Mouse (Mus musculus): Measurements from ENCODE around the gene Hcst. TPM values are rescaled to one million over a fixed set of nuclear protein-coding genes. Genes with fewer than 3 reads are reported as not detected.

The Hcst gene
- polyA plus RNA-seq, 2 experiments from 2014 or later: 356 to 434 TPM

Other genes with a start within 250 kb of the Hcst start
- under 1 TPM in 1 of 2 experiments, not detected in 1; 0.90 TPM for gene Cox7a1, start 235.7 kb downstream of the Hcst start, polyA plus RNA-seq (2017; shearing (Covaris generic))
- gene Capns1, start 221.0 kb downstream of the Hcst start, polyA plus RNA-seq (2017; shearing (Covaris generic)): 10 to 100 TPM; 49.8 to 68.7 TPM
- gene Polr2i, start 187.9 kb downstream of the Hcst start, polyA plus RNA-seq (2017; shearing (Covaris generic)): 10 to 100 TPM; 50.3 to 54.3 TPM
- 100 to 1,000 TPM in 1 of 2 experiments, 10 to 100 TPM in 1; 96.7 to 104 TPM for gene Tbcb, start 187.6 kb downstream of the Hcst start, polyA plus RNA-seq (2017; shearing (Covaris generic))
- gene Ovol3, start 184.1 kb downstream of the Hcst start, polyA plus RNA-seq (2017; shearing (Covaris generic)): not detected
- gene Thap8, start 139.8 kb downstream of the Hcst start, polyA plus RNA-seq (2017; shearing (Covaris generic)): 1 to 10 TPM in 1 of 2 experiments, not detected in 1; 1.6 TPM
- 1 to 10 TPM; 1.9 to 3.2 TPM for gene Wdr62, start 139.4 kb downstream of the Hcst start, polyA plus RNA-seq (2017; shearing (Covaris generic))
- gene Clip3, start 128.1 kb downstream of the Hcst start, polyA plus RNA-seq (2017; shearing (Covaris generic)): 1 to 10 TPM; 5.5 to 6.5 TPM
- gene Alkbh6, start 111.1 kb downstream of the Hcst start, polyA plus RNA-seq (2017; shearing (Covaris generic)): 100 to 1,000 TPM; 179 to 205 TPM
- 10 to 100 TPM in 1 of 2 experiments, 1 to 10 TPM in 1; 9.2 to 16.8 TPM for gene Syne4, start 105.0 kb downstream of the Hcst start, polyA plus RNA-seq (2017; shearing (Covaris generic))
- gene E130208F15Rik, start 98.1 kb downstream of the Hcst start, polyA plus RNA-seq (2017; shearing (Covaris generic)): not detected
- 1 to 10 TPM; 2.4 to 5.1 TPM for gene Sdhaf1, start 96.0 kb downstream of the Hcst start, polyA plus RNA-seq (2017; shearing (Covaris generic))
- not detected for gene Lrfn3, start 57.1 kb downstream of the Hcst start, polyA plus RNA-seq (2017; shearing (Covaris generic))
- gene Tyrobp, start 6.1 kb downstream of the Hcst start, polyA plus RNA-seq (2017; shearing (Covaris generic)): 1 to 10 TPM; 6.4 to 7.1 TPM
- 10 to 100 TPM; 39.2 to 44.4 TPM for gene Nfkbid, start 1.9 kb upstream of the Hcst start, polyA plus RNA-seq (2017; shearing (Covaris generic))
- 1 to 10 TPM; 3.1 to 3.5 TPM for gene Aplp1, start 25.7 kb upstream of the Hcst start, polyA plus RNA-seq (2017; shearing (Covaris generic))
- gene Kirrel2, start 37.8 kb upstream of the Hcst start, polyA plus RNA-seq (2017; shearing (Covaris generic)): not detected
- gene Nphs1, start 38.5 kb upstream of the Hcst start, polyA plus RNA-seq (2017; shearing (Covaris generic)): not detected
- gene Prodh2, start 73.8 kb upstream of the Hcst start, polyA plus RNA-seq (2017; shearing (Covaris generic)): not detected
- gene Arhgap33, start 115.2 kb upstream of the Hcst start, polyA plus RNA-seq (2017; shearing (Covaris generic)): under 1 TPM; 0.46 to 0.67 TPM
- 1 to 10 TPM; 1.0 to 3.1 TPM for gene Hspb6, start 132.3 kb upstream of the Hcst start, polyA plus RNA-seq (2017; shearing (Covaris generic))
- 1 to 10 TPM; 5.2 to 6.2 TPM for gene Proser3, start 132.4 kb upstream of the Hcst start, polyA plus RNA-seq (2017; shearing (Covaris generic))
- 100 to 1,000 TPM; 101 to 104 TPM for gene Lin37, start 140.0 kb upstream of the Hcst start, polyA plus RNA-seq (2017; shearing (Covaris generic))
- 10 to 100 TPM; 46.5 to 62.1 TPM for gene U2af1l4, start 143.4 kb upstream of the Hcst start, polyA plus RNA-seq (2017; shearing (Covaris generic))
- gene Gm49396, start 143.5 kb upstream of the Hcst start, polyA plus RNA-seq (2017; shearing (Covaris generic)): 100 to 1,000 TPM in 1 of 2 experiments, 10 to 100 TPM in 1; 85.4 to 105 TPM
- gene Psenen, start 143.8 kb upstream of the Hcst start, polyA plus RNA-seq (2017; shearing (Covaris generic)): 100 to 1,000 TPM; 314 to 323 TPM
- gene Igflr1, start 145.6 kb upstream of the Hcst start, polyA plus RNA-seq (2017; shearing (Covaris generic)): 100 to 1,000 TPM; 210 to 244 TPM
- 10 to 100 TPM; 16.4 to 21.6 TPM for gene Kmt2b, start 168.9 kb upstream of the Hcst start, polyA plus RNA-seq (2017; shearing (Covaris generic))
- 10 to 100 TPM in 1 of 2 experiments, 1 to 10 TPM in 1; 8.1 to 18.0 TPM for gene Zbtb32, start 179.1 kb upstream of the Hcst start, polyA plus RNA-seq (2017; shearing (Covaris generic))
- gene Upk1a, start 193.0 kb upstream of the Hcst start, polyA plus RNA-seq (2017; shearing (Covaris generic)): under 1 TPM; 0.38 to 0.60 TPM
- gene Cox6b1, start 206.3 kb upstream of the Hcst start, polyA plus RNA-seq (2017; shearing (Covaris generic)): 100 to 1,000 TPM; 333 to 643 TPM
- gene Etv2, start 216.0 kb upstream of the Hcst start, polyA plus RNA-seq (2017; shearing (Covaris generic)): not detected
- gene Rbm42, start 230.5 kb upstream of the Hcst start, polyA plus RNA-seq (2017; shearing (Covaris generic)): 10 to 100 TPM; 14.4 to 25.1 TPM
- 10 to 100 TPM; 21.3 to 44.0 TPM for gene Haus5, start 245.1 kb upstream of the Hcst start, polyA plus RNA-seq (2017; shearing (Covaris generic))